Mouse (Mus musculus): ENCODE measurements around the gene Socs7. TPM values are rescaled to one million over a fixed set of nuclear protein-coding genes. Genes with fewer than 3 reads are reported as not detected.
A peak's percentile ranks its signal among the peaks of the same experiment; 100 is the strongest.

Gene Socs7
- polyA plus RNA-seq, 1 experiment = 9.1 TPM

- DNase-seq (ENCODE audit: low spot score) = no peak
Measured at GRCm38 (mm10) chr11:97343175-97343574, 19.2 kb upstream of the Socs7 start.

GRCm38 (mm10) chr11:97343619-97344018 lies 18.7 kb upstream of the Socs7 start:
- no peak for DNase-seq (ENCODE audit: low spot score)

- no peak for DNase-seq (ENCODE audit: low spot score)
Measured at GRCm38 (mm10) chr11:97345446-97345845, 16.9 kb upstream of the Socs7 start.

- DNase-seq (ENCODE audit: low spot score) = no peak
Measured at GRCm38 (mm10) chr11:97346383-97346782, 16.0 kb upstream of the Socs7 start.

- no peak for DNase-seq (ENCODE audit: low spot score)
Measured at GRCm38 (mm10) chr11:97347291-97347690, 15.1 kb upstream of the Socs7 start.

GRCm38 (mm10) chr11:97350035-97350434 lies 12.3 kb upstream of the Socs7 start:
- DNase-seq (ENCODE audit: low spot score) = no peak

GRCm38 (mm10) chr11:97352027-97352684 lies 10.2 kb upstream of the Socs7 start, which contains the start of gene Gpr179:
Gene Gpr179 (minus strand): TSS chr11:97352077.
- no peak for DNase-seq (ENCODE audit: low spot score)

GRCm38 (mm10) chr11:97352935-97353597 lies 9.3 kb upstream of the Socs7 start:
- DNase-seq (ENCODE audit: low spot score) = no peak

- no peak for DNase-seq (ENCODE audit: low spot score)
Measured at GRCm38 (mm10) chr11:97354646-97355045, 7.7 kb upstream of the Socs7 start.

- no peak for DNase-seq (ENCODE audit: low spot score)
Measured at GRCm38 (mm10) chr11:97355247-97355646, 7.1 kb upstream of the Socs7 start.

- DNase-seq (ENCODE audit: low spot score) = peak; percentile 48
Measured at GRCm38 (mm10) chr11:97357663-97358062, 4.7 kb upstream of the Socs7 start.

GRCm38 (mm10) chr11:97362649-97362942 lies 245 bp downstream of the Socs7 start:
- peak; percentile 55 for DNase-seq (ENCODE audit: low spot score)

- peak; percentile 35 for DNase-seq (ENCODE audit: low spot score)
Measured at GRCm38 (mm10) chr11:97362943-97363643, 742 bp downstream of the Socs7 start.

GRCm38 (mm10) chr11:97363644-97363995 lies 1.3 kb downstream of the Socs7 start:
- DNase-seq (ENCODE audit: low spot score) = no peak

GRCm38 (mm10) chr11:97365556-97365955 lies 3.2 kb downstream of the Socs7 start:
- no peak for DNase-seq (ENCODE audit: low spot score)

- DNase-seq (ENCODE audit: low spot score) = no peak
Measured at GRCm38 (mm10) chr11:97368501-97368900, 6.2 kb downstream of the Socs7 start.

- no peak for DNase-seq (ENCODE audit: low spot score)
Measured at GRCm38 (mm10) chr11:97370329-97371091, 8.2 kb downstream of the Socs7 start.

- DNase-seq (ENCODE audit: low spot score) = no peak
Measured at GRCm38 (mm10) chr11:97372159-97372864, 10.0 kb downstream of the Socs7 start.

- no peak for DNase-seq (ENCODE audit: low spot score)
Measured at GRCm38 (mm10) chr11:97373402-97373801, 11.1 kb downstream of the Socs7 start.

GRCm38 (mm10) chr11:97380036-97380435 lies 17.7 kb downstream of the Socs7 start:
- no peak for DNase-seq (ENCODE audit: low spot score)

- DNase-seq (ENCODE audit: low spot score) = no peak
Measured at GRCm38 (mm10) chr11:97383017-97383416, 20.7 kb downstream of the Socs7 start.

GRCm38 (mm10) chr11:97383764-97384163 lies 21.4 kb downstream of the Socs7 start:
- no peak for DNase-seq (ENCODE audit: low spot score)
